Mouse (Mus musculus) lung, embryonic 16.5 days (tissue): ENCODE data around the gene Cd209b. TPM values are rescaled to one million over a fixed set of nuclear protein-coding genes. Genes with fewer than 3 reads are reported as not detected.

Source experiments
- ATAC-seq: fragments of 200-750 bp; cut with Nextera tagmentation; 2 replicates; pipeline ENCODE4 v1.8.0; 2017; ENCODE audit warnings: low read depth, mild to moderate bottlenecking, moderate library complexity
- H3K27ac ChIP-seq: fragments of 300-500 bp; sonication (generic); 2 replicates; pipeline ENCODE4 v1.5.1; 2014; ENCODE audit warnings: mild to moderate bottlenecking, control low read depth, low read length
- H3K27me3 ChIP-seq: fragments of 300-500 bp; sonication (generic); 2 replicates; pipeline ENCODE4 v1.6.1; 2014; ENCODE audit warnings: low read depth, low read length, mixed read lengths; ENCODE audit not compliant: control insufficient read depth, insufficient read depth
- H3K36me3 ChIP-seq: fragments of 300-500 bp; sonication (generic); 2 replicates; pipeline ENCODE4 v1.6.1; 2014; ENCODE audit warnings: low read length; ENCODE audit not compliant: control insufficient read depth, insufficient read depth
- H3K4me1 ChIP-seq: fragments of 300-500 bp; sonication (generic); replicated peaks from 2 replicates; pipeline ENCODE4 v1.6.1; 2014; ENCODE audit warnings: low read length, mixed read lengths; ENCODE audit not compliant: control insufficient read depth, insufficient read depth
- H3K4me2 ChIP-seq: fragments of 300-500 bp; sonication (generic); 2 replicates; pipeline ENCODE4 v1.6.1; 2014; ENCODE audit warnings: low read depth, low read length, control low read depth
- H3K4me3 ChIP-seq: fragments of 300-500 bp; sonication (generic); 2 replicates; pipeline ENCODE4 v1.5.1; 2014; ENCODE audit warnings: mild to moderate bottlenecking, low read length, control low read depth
- H3K9ac ChIP-seq: fragments of 300-500 bp; sonication (generic); 2 replicates; pipeline ENCODE4 v1.6.1; 2014; ENCODE audit warnings: low read length, control low read depth
- H3K9me3 ChIP-seq: fragments of 300-500 bp; sonication (generic); 2 replicates; pipeline ENCODE4 v1.6.1; 2016; ENCODE audit warnings: low read length; ENCODE audit not compliant: control insufficient read depth
- WGBS: fragments of 180-500 bp; shearing (Covaris S2); extraction: QIAGEN DNeasy Blood & Tissue Kit; methylation state at CpG from one replicate; pipeline ENCODE4 v1.1.7; 2014; 5-methylcytosine and 5-hydroxymethylcytosine counted together
- polyA plus RNA-seq: library from polyadenylated mRNA; unstranded; fragments of >200 nt; fragmentation: Nextera tagmentation; extraction: Ambion mirVana; gene quantifications from 2 replicates; pipeline ENCODE4 v1.2.1, GENCODE M21; 2015

Cd209b gene
- not detected in 2 replicates for polyA plus RNA-seq

GRCm38 (mm10) chr8:3926744-3927143 is at the start of gene Cd209b:
Gene Cd209b (minus strand): TSS chr8:3926844.
- Histone ChIP-seq H3K27me3 (no peaks in the 10 kb centered on the region), H3K27ac (no peak within 1 kb of the TSS), H3K4me1 (no peaks in the 10 kb centered on the region), H3K9ac (no peak within 1 kb of the TSS), H3K4me2 (no peak within 1 kb of the TSS), H3K4me3 (no peak within 1 kb of the TSS), H3K36me3 (no peaks in the 10 kb centered on the region), H3K9me3 (no peaks in the 10 kb centered on the region)
- ATAC-seq, result no peak
- 82% methylated on average over 3 of the region's 3 CpGs for WGBS

GRCm38 (mm10) chr8:3956037-3956436 is 29.4 kb upstream of the Cd209b start:
- ATAC-seq, result no peak
- no peak overlapping the region for H3K9ac ChIP-seq

GRCm38 (mm10) chr8:3954646-3955045 is 28.0 kb upstream of the Cd209b start, which contains the start of gene Cd209c:
Gene Cd209c (minus strand): TSS chr8:3954746.
- Histone ChIP-seq H3K27ac (no peak within 1 kb of the TSS), H3K4me3 (no peak within 1 kb of the TSS), H3K4me1 (no peaks in the 10 kb centered on the region), H3K27me3 (no peaks in the 10 kb centered on the region), H3K36me3 (no peaks in the 10 kb centered on the region), H3K9ac (no peak within 1 kb of the TSS), H3K4me2 (no peak within 1 kb of the TSS), H3K9me3 (no peaks in the 10 kb centered on the region)
- WGBS, result 78% methylated on average over 1 of the region's 1 CpGs
- no peak for ATAC-seq

More at GRCm38 (mm10) chr8:3956037-3956436, 29.4 kb upstream of the Cd209b start:
- Histone ChIP-seq H3K9me3 (no peaks in the 10 kb centered on the region), H3K27me3 (no peaks in the 10 kb centered on the region), H3K36me3 (no peaks in the 10 kb centered on the region), H3K27ac (no peak overlapping the region), H3K4me3 (no peak overlapping the region), H3K4me1 (no peaks in the 10 kb centered on the region), H3K4me2 (no peak overlapping the region)
- WGBS, result 44% methylated on average over 1 of the region's 1 CpGs

GRCm38 (mm10) chr8:3940023-3940422 is 13.4 kb upstream of the Cd209b start:
- no peaks in the 10 kb centered on the region; the same call in 1 of the 2 replicates for H3K9me3 ChIP-seq
- H3K36me3 ChIP-seq, result no peaks in the 10 kb centered on the region
- no peak overlapping the region for H3K27ac ChIP-seq
- no peak overlapping the region for H3K4me2 ChIP-seq
- no peak overlapping the region for H3K4me3 ChIP-seq
- ATAC-seq, result no peak
- no peak overlapping the region for H3K9ac ChIP-seq
- no peaks in the 10 kb centered on the region for H3K4me1 ChIP-seq
- WGBS, result 81% methylated on average over 3 of the region's 3 CpGs
- no peaks in the 10 kb centered on the region for H3K27me3 ChIP-seq

GRCm38 (mm10) chr8:3878455-3878854 is 48.2 kb downstream of the Cd209b start, which contains the start of gene Cd209d:
Gene Cd209d (minus strand): TSS chr8:3878555.
- H3K9me3 ChIP-seq, result no peaks in the 10 kb centered on the region
- no peaks in the 10 kb centered on the region for H3K4me1 ChIP-seq
- no peak within 1 kb of the TSS for H3K9ac ChIP-seq
- WGBS, result 61% methylated on average over 4 of the region's 4 CpGs
- H3K36me3 ChIP-seq, result no peaks in the 10 kb centered on the region
- no peaks in the 10 kb centered on the region for H3K27me3 ChIP-seq
- no peak within 1 kb of the TSS for H3K4me3 ChIP-seq
- no peak within 1 kb of the TSS for H3K4me2 ChIP-seq
- H3K27ac ChIP-seq, result no peak within 1 kb of the TSS
- no peak for ATAC-seq

- Histone ChIP-seq H3K36me3 (no peaks in the 10 kb centered on the region), H3K4me1 (no peaks in the 10 kb centered on the region), H3K9ac (no peak overlapping the region), H3K4me2 (no peak overlapping the region), H3K27me3 (no peaks in the 10 kb centered on the region), H3K27ac (no peak overlapping the region), H3K9me3 (no peaks in the 10 kb centered on the region), H3K4me3 (no peak overlapping the region)
- WGBS, result 75% methylated on average over 2 of the region's 2 CpGs
- ATAC-seq, result no peak
These were observed 50.5 kb downstream of the Cd209b start for GRCm38 (mm10) chr8:3876121-3876520.

Other genes with a start within 250 kb of the Cd209b start
- gene Fcer2a, start 232.7 kb downstream of the Cd209b start, polyA plus RNA-seq, result 0.15 and 0.18 TPM in 2 replicates
- 0.43 and 0.62 TPM in 2 replicates for gene Clec4g, start 206.2 kb downstream of the Cd209b start, polyA plus RNA-seq
- gene Cd209a, start 177.9 kb downstream of the Cd209b start, polyA plus RNA-seq, result 0.30 and 0.47 TPM in 2 replicates
- gene Cd209e, start 72.5 kb downstream of the Cd209b start, polyA plus RNA-seq, result not detected in 2 replicates
- gene Cd209d, start 48.3 kb downstream of the Cd209b start, polyA plus RNA-seq, result not detected in 2 replicates
- gene Cd209c, start 27.9 kb upstream of the Cd209b start, polyA plus RNA-seq, result 0.11 and 0.40 TPM in 2 replicates
- gene Cd209f, start 179.0 kb upstream of the Cd209b start, polyA plus RNA-seq, result not detected in 2 replicates
- gene Cd209g, start 207.3 kb upstream of the Cd209b start, polyA plus RNA-seq, result not detected in 2 replicates
- 24.1 and 24.5 TPM in 2 replicates for gene Evi5l, start 239.7 kb upstream of the Cd209b start, polyA plus RNA-seq